Mouse (Mus musculus) ES-CJ7 (cell line): ENCODE measurements around the gene Lamtor3.
"Not testable (repeated sequence)": the region's sequence is repeated elsewhere in the genome, so short reads cannot be mapped to it uniquely, and the experiment has no call there.

ENCODE experiments used
- DNase-seq: peaks from one replicate; pipeline ENCODE4 v3.0.0; 2011; ENCODE audit warnings: low read depth, low spot score

The Lamtor3 gene

DNA sequence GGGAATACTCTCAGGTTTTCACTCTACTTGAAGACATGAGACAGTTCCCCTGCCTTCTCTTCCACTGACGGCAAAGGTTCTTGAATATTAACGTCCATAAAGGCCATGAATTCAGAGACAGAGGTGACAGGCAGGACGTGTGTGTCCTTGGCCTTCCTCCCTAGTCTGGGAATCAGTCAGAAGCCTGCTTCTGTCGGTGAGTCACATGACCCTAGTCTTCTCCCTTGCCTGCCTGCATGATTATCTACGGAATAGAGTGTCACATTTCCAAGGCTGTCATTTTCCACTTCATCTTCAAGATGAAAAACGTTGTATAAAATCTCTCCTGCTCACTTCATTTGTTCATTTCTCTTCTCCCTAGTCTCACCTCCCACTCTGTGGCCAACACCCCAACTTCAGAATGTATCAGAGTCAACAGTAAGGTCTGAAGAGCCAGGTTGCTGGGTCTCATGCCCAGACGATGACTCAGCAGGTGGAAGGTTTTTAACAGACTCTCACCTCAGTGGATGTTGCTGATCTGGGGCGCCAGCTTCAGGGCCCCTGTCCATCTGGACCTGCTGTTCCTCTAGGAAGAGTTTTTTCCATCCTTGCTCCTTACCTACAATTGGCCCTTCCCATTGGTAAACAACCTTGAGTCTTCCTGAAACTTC is 43.6 kb downstream of the Lamtor3 start:
- no peak for DNase-seq

DNA sequence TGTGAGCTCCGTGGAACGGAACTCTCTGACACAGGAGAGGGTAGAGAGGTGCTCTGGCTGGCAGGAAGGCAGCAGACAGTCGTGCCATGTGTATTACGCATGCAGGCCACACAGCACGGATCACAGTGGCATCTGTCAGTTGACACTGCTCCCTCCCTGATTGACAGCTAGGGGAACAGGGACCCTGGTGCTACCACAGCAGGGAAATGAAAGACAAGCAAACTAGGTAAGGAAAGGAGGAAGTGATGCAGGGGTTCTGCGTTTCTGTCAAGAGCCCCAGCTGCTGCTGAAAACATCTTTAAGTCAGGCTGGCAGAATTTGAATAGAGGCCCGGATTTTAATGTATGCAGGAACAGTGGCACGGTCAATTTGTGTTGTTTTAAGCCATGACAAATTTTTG is 45.2 kb downstream of the Lamtor3 start:
- no peak for DNase-seq

DNA sequence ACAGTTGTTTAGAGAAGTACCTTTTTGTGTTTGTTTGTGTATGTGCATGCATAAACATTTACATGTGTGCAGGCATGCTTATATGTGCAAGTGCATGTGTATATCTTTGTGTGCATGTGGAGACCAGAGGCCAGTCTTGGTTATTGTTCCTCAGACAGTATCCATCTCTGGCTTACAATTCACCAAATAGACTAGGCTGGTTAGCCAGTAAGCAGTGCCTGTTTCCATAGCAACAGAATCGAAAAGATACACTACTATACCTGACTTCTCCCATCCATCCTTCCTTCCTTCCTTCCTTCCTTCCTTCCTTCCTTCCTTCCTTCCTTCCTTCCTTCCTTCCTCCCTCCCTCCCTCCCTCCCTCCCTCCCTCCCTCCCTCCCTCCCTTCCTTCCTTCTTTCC is 45.7 kb downstream of the Lamtor3 start:
- not testable (repeated sequence) for DNase-seq

DNA sequence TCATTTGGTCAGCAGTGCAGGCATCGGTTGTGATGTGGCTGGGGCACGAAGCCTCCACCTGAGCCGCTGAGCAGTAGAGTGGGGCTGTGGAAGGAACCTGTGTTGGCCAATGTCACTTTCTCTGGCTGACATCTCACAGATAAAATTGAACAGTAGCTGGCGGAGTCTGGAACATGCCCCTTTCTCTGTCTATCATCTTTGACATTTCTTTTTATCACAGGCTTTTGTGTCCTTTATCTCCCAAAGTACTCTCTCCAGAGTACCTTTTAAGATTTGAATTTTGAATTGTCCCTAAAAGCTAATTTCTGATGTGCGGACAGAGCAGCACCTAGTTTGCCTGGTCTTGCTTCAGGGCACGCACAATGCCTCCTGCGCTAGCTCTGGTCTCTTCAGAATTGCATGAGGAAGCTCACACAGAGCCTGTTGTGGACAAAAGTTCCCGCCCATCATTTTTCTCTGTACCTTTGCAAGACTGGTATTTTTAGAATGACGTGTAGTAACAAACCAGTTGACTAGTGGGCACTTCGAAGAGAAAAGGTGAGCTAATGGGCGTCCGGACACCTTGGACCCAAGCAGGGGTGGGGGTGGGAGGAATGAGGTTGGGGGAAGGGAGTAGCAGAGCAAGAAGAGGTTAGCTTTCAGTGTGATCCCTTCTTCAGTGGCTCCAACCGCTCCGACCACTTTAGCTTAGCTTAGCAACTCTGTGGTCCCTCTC is 50.0 kb downstream of the Lamtor3 start:
- DNase-seq: no peak

DNA sequence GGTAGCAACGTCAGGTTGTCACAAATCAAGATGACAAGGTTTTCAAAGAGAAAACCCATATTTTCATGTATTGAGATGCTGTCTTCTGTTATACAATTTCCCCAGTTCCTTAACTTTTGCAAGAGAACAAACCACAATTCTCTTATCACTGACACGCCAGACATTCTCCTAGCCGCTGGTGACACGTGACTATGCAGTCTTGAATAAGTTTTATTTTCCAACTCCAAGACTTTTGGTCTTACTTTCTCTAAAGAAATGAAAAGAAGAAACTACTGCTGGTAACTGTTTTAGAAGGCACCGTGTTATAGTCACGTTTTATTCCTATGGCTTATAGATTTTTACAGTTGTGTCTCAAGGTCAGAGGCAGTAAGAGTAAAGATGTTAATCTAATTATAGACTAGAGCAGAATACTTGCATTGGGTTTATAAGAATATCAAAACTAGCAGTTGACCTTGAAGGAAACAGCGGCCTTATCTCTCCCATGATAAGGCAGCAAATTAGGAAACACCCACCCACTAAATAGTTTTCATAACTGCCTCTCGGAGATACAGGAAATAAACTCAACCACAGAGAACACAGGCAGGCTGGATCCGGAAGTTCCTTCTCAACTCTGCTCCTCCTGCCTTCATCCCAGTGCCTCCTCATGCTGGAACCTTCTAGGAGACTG is 50.6 kb downstream of the Lamtor3 start:
- no peak for DNase-seq

DNA sequence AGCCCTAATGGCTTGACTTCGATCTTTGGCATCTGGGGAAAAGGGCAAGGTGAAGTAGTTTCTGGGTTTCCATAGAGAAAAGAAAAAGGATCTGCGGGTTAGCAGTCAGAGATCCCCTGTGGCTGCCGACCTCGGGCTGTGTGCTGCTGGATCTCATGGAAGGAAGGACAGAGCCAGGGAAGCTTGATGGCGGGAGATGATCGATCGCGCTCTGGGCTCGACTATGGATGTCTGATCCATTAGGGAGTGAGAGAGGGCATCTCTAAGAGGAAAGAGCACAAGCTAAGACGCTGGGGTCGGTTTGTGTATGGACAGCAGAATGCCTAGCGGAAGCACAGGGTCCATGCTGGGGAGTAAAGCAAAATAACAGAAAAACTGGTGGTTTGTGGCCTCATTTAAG is 51.6 kb downstream of the Lamtor3 start:
- DNase-seq: peak; percentile 87

DNA sequence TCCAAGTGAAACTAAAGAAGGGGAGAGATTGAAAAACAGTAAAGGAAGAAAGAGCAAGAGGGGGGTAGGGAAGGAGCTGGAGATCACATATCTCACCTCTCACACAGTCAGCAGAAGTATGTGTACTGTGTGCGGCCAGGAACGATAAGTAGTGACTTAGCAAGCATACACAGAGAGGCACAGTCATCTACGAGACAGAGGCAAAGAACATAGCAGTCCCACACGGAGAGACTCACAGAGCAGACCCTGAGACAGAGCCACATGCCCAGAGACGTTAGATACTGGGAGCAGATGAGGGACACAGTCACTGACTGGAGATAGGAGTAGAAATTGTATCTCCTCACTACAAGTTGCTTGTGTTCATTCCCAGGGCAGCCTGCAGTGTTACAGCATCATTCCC is 53.9 kb downstream of the Lamtor3 start:
- no peak for DNase-seq

DNA sequence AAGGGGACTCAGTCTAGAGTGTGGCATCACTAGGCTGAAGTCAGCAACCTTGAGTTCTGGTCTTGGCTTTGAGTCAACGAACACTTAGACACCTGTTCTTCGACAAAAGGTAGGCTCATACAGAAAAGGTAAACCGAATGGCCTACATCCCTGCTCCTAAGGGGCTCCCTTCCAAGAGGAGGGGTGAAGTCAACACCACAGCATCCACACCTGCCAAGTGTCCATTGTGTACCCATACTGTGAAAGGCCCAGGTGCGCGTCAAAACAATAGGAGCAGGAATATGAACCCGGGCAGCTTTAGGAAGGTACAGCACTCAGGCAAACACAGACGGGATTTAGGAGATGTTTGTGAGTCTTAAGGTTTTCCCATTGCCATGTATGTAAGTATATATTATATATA is 54.7 kb downstream of the Lamtor3 start:
- DNase-seq: no peak

DNA sequence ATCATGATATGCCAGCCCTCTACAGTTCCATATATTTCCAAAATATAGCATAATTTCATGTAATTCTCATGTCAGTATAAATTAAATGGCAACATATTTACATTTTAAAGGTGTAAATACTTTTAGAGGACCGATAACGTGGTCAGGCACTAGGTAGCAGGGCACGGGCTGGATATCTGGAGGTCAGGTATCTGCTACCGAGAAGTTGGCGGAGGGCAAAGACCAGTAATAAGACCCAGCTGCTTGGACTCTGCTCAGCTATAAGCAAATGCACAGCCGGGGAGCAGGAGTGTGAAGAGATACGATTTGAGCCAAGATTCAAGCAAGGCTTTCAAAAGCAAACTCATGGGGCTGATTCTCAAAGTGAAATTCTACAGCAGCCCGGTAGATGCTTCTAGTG is 56.0 kb downstream of the Lamtor3 start:
- no peak for DNase-seq

DNA sequence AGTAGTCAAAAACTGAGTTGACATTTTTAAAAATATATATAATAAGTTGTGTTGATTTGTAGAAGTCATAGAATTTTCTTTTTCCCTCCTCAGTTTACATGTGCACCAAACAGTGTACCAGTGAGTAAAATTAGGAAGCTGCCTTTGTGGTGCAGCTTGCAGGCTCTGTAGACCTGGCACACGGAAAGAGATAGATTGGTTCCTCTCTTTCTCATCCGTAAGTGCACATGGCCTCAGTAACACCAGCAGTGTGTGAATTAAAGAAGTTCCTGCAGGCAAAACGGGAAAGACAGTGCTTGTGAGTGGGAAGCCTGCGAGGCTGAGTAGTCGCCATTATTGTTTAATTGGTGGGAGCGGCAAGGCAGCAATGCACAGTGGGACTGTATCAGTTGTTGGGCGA is 57.1 kb downstream of the Lamtor3 start:
- peak; percentile 29 for DNase-seq

DNA sequence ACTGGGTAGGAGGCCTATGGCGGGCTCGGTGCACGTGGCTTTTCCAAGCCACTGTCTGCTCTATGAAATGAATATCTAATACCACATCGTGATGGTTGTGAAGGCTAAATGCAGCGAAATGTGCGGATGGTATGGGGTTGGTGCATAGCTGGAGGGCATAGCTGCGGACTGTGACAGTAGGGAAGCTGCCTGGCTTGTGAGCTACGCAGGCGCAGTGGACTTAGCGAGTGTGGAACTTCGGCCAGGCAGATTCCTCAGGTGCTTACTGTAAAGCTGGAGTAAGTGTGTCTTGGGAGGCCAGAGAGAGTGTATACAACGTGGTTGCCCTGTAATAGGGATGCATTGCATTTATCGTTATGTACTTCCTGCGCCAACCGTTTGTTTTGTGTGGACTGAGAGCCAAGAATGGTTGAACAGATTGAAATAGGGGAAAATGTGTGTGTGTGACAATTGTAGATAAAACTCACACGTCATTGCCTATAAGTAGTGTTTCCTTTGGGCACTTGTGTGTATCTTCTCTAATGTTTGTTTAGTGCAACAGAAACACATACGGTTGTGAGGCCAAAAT is 57.6 kb downstream of the Lamtor3 start:
- DNase-seq: peak; percentile 65

DNA sequence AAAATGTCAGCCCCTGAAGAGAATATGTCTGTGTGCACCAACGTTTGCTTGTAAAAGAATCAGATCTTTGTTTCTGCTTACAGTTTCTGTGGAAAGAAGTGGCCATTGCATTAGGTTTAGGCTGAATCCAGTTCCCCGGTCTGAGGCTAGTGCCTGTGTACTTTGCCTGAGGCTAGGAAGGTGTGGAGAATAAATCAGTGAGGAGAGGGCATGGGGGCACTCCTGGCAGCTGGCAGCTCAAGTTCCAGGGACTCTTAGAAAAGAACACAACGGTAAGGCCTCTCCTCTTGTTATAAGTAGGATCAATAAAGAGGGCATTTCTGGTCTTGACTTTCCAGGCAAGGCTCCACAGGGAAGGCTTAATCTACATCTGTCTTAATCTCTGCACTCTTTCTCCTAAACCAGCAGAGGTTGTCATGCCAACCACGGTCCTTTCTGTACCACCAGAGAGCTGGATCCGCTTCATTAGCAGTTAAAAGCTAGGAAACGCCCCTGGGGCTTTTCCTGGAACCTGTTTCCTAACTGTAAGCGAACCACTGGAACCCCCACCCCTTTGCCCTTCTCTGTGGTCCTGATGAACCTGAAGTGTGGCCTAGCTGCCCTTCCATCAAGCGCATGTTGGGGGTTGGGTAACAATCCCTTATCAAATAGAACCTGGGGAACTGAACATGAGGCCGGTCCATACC is 58.8 kb downstream of the Lamtor3 start:
- peak; percentile 96 for DNase-seq

DNA sequence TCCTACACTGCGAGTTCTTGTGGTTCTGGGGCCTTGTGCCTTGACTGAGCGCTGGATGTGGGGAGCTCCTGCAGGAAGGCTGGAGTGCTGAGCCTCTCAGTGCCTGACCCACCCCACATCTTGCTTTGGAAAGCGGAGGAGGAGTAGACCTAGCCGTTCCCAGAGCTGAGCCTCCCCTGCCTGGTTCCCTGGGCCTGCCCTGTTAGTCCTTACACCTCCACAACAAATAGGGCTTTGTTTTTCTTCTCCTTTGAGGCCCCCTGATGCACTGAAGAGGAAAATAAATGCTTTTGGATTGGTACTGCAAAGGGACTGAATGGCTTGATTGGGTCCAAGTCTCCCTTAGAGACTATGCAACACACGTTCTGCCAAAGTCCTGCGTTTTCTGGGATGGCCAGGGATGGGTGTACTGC is 59.3 kb downstream of the Lamtor3 start:
- DNase-seq: no peak

DNA sequence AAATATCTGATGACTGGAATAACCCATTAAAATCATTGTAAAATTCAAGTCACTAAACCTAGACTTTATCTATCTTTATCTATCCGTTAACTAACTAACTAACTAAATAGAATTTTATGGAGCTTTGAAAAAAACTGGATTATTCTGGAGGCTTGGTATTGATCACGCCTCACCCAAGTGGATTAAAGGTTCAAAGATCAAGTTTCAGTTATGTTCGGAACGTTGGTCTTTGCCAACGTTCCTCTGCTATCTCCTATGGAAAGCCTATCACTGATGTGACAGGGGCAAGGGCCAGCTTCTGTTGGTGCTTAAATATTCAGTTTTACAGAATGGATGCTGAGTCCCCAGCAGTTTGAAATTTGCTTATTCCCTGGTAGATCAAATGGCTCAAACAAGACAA is 59.9 kb downstream of the Lamtor3 start:
- no peak for DNase-seq
